Mouse (Mus musculus) intestine, embryonic 16.5 days (tissue): Measurements from ENCODE around the gene Rsph1. TPM values are rescaled to one million over a fixed set of nuclear protein-coding genes. Genes with fewer than 3 reads are reported as not detected.

Experiments used
- ATAC-seq: fragments of 200-750 bp; cut with Nextera tagmentation; 2 replicates; pipeline ENCODE4 v1.8.0; 2017; ENCODE audit warnings: moderate TSS enrichment, moderate library complexity
- H3K27ac ChIP-seq: fragments of 300-500 bp; sonication (generic); 2 replicates; pipeline ENCODE4 v1.5.1; 2014; ENCODE audit warnings: mild to moderate bottlenecking, low read length
- H3K27me3 ChIP-seq: fragments of 300-500 bp; sonication (generic); replicated peaks from 2 replicates; pipeline ENCODE4 v1.6.1; 2014; ENCODE audit warnings: low read length, control low read depth, mixed read lengths; ENCODE audit not compliant: control insufficient read depth, insufficient read depth
- H3K36me3 ChIP-seq: fragments of 300-500 bp; sonication (generic); 2 replicates; pipeline ENCODE4 v1.6.1; 2014; ENCODE audit warnings: low read length, control low read depth; ENCODE audit not compliant: control insufficient read depth, insufficient read depth
- H3K4me1 ChIP-seq: fragments of 300-500 bp; sonication (generic); 2 replicates; pipeline ENCODE4 v1.6.1; 2014; ENCODE audit warnings: low read length, control low read depth, mixed read lengths; ENCODE audit not compliant: control insufficient read depth, insufficient read depth
- H3K4me2 ChIP-seq: fragments of 300-500 bp; sonication (generic); 2 replicates; pipeline ENCODE4 v1.6.1; 2014; ENCODE audit warnings: low read depth, low read length, control low read depth
- H3K4me3 ChIP-seq: fragments of 300-500 bp; sonication (generic); 2 replicates; pipeline ENCODE4 v1.5.1; 2014; ENCODE audit warnings: mild to moderate bottlenecking, low read length
- H3K9ac ChIP-seq: fragments of 300-500 bp; sonication (generic); 2 replicates; pipeline ENCODE4 v1.6.1; 2014; ENCODE audit warnings: low read depth, low read length
- H3K9me3 ChIP-seq: fragments of 300-500 bp; sonication (generic); 2 replicates; pipeline ENCODE4 v1.6.1; 2016; ENCODE audit warnings: low read length, control low read depth; ENCODE audit not compliant: control insufficient read depth
- WGBS: fragments of 180-500 bp; shearing (Covaris S2); extraction: QIAGEN DNeasy Blood & Tissue Kit; methylation state at CpG from one replicate; pipeline ENCODE4 v1.1.7; 2014; 5-methylcytosine and 5-hydroxymethylcytosine counted together
- polyA plus RNA-seq: library from polyadenylated mRNA; unstranded; fragments of >200 nt; fragmentation: Nextera tagmentation; extraction: Ambion mirVana; gene quantifications from 2 replicates; pipeline ENCODE4 v1.2.1, GENCODE M21; 2015

The Rsph1 gene
- polyA plus RNA-seq, 1 experiment from 2014 or later = 0.88 TPM

DNA sequence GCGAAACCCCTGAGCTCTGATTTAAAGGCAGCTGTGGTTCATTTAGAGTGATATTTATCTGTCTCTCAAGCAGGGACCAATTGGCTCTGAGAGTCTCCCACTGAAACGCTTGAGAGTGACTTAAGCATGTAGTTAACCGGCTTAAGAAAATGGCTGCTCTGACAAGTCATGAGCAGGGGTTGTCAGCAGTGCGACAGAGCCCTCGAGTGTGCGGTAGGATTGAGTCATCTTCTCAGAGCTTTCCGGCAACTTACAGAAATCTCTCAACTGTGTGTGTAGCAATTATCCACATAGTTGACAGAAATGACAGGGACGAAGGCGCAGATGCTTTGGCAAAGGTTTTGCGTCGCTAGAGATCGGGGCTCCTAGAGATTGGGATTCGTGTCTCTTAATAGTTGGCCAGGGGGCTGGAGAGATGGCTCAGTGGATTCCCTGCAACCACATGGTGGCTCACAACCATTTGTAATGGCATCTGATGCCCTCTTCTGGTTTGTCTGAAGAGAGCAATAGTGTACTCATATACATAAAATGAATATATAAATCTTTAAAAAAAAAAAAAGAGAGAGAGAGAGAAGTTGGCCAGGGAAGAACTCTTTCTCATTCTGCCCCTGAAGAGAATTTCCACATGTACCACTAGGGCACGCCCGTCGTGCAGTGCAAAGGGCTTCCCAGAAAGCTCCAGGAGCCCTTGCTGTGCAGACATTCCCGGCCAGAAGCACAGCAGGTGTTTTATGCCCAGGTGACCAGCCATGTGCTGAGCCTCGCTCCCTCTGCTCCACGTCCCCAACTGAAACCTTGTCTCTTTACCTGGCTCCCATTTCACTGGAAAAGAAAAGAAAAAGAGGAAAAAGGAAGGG, 4.9 kb upstream of the Rsph1 start:
- ATAC-seq = no peak; the same call in 1 of the 2 replicates
- no peak overlapping the region for H3K4me3 ChIP-seq
- no peak overlapping the region for H3K4me2 ChIP-seq
- H3K4me1 ChIP-seq = no peaks in the 10 kb centered on the region
- H3K9ac ChIP-seq = no peak overlapping the region
- H3K9me3 ChIP-seq = no peaks in the 10 kb centered on the region
- WGBS = 55% methylated on average over 19 of the region's 19 CpGs
- no peak overlapping the region for H3K27ac ChIP-seq
- no peaks in the 10 kb centered on the region for H3K36me3 ChIP-seq
- no peaks in the 10 kb centered on the region for H3K27me3 ChIP-seq

DNA sequence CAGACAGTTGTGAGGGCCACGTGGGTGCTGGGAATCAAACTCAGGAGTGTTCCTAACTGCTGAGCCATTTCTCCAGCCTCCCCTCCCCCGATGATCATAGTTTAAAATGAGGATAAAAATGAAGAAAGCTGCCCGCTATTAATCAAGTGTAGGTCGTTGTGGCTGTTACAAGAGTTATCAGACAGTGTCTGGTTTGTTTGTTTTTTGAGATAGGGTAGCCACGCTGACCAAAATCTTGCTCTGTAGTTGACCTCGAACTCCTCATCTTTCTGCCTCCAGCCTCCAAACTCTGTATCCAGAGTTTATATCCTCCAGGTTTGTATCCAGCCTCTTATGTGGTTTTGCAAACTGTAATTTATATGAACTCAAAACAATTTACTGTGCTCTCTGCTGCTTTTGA, 3.1 kb upstream of the Rsph1 start:
- peaks cover 4% of the 10 kb centered on the region; the same call in 1 of the 2 replicates for H3K4me1 ChIP-seq
- no peak for ATAC-seq

DNA sequence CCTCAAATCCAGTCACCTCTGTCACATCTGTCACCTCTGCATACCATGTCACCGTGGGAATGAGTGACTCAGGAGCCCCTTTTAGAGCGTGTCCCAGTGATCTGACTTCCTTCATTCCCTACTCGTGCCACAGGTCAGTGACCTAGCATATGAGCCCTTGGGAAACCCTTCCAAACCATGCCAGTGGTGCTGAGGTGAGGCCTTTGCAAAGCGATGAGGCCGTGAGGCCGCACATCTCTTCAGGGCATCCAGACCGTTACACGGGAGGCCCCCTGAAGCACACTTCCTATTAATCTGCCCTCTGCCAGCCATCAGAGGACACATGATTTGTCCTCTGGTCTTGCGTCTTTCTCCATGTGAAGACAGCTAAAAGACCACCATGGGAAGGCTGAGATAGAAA, 2.4 kb upstream of the Rsph1 start:
- Histone ChIP-seq H3K36me3 (no peaks in the 10 kb centered on the region), H3K4me1 (peaks cover 4% of the 10 kb centered on the region; the same call in 1 of the 2 replicates), H3K9ac (no peak overlapping the region), H3K4me3 (no peak overlapping the region), H3K27ac (no peak overlapping the region), H3K4me2 (no peak overlapping the region), H3K27me3 (no peaks in the 10 kb centered on the region), H3K9me3 (no peaks in the 10 kb centered on the region)
- WGBS = 80% methylated on average over 9 of the region's 9 CpGs
- no peak for ATAC-seq

More for the DNA sequence above, 3.1 kb upstream of the Rsph1 start:
- Histone ChIP-seq H3K27me3 (no peaks in the 10 kb centered on the region), H3K4me2 (no peak overlapping the region), H3K36me3 (no peaks in the 10 kb centered on the region), H3K9me3 (no peaks in the 10 kb centered on the region), H3K9ac (no peak overlapping the region), H3K4me3 (no peak overlapping the region), H3K27ac (no peak overlapping the region)
- 59% methylated on average over 6 of the region's 6 CpGs for WGBS

DNA sequence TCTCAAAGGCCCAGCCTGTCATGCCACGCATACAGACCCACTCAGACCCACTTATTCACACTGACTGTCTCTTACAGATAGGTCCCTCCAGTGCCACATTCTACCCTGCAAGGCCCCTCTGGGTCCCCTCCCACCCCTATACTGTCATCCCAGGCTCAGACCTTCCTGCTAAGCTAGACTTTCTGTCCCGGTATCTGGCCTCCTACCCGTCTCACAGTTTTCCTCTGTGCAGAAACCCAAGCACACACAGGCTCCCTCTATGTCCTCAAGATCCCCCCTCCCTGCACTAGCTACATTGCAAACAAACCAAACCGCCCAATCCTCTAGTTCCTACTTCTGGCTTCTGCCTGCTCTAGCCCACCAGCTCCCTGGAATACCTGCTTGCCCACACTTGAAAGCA, 748 bp upstream of the Rsph1 start:
- Histone ChIP-seq H3K4me2 (no peak overlapping the region), H3K9me3 (no peaks in the 10 kb centered on the region), H3K36me3 (no peaks in the 10 kb centered on the region), H3K27me3 (no peaks in the 10 kb centered on the region), H3K9ac (no peak overlapping the region), H3K4me3 (no peak overlapping the region), H3K27ac (no peak overlapping the region), H3K4me1 (peaks cover 4% of the 10 kb centered on the region; the same call in 1 of the 2 replicates)
- WGBS = 80% methylated on average over 4 of the region's 4 CpGs
- ATAC-seq = no peak

DNA sequence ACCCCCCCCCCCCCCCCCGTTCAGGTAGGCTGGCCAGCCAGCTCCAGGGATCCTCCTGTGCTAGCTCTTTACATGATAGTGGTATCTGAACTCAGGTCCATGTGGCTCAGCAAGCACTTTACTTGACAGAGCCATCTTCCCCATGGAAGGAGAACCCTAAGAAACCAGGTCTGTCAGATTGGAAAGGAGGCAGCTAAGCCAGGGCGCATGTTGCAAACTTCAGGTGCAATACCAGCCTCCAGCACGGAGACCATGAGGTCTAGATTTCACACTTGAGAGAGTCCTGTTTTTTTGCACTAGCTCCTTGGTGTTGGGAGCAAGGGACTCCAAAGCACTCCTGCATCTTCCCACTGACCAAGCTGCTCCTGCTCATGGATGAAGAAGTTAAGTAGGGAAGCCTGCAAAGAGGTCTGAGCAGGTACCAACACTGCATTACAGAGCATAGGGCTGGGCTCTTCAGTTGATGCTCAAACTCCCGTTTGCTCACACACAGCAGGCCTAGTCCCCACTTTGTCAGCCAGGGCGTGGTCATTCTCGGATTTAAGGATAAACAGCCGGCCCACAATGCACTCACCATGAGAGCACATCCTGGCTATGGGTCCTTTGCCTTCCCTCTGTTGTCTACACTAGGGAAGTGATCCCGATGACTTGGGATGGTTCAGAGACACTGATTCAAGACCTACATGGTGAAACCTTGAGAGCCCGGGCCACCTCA, 819 bp downstream of the Rsph1 start:
- Histone ChIP-seq H3K4me2 (peak overlapping the region; percentile 89), H3K36me3 (no peaks in the 10 kb centered on the region), H3K4me1 (peaks cover 4% of the 10 kb centered on the region; the same call in 1 of the 2 replicates), H3K4me3 (peak overlapping the region; percentile 56), H3K27me3 (no peaks in the 10 kb centered on the region), H3K9me3 (no peaks in the 10 kb centered on the region), H3K9ac (no peak overlapping the region), H3K27ac (no peak overlapping the region)
- 25% methylated on average over 9 of the region's 9 CpGs for WGBS
- peak; percentile 17; the same call in 1 of the 2 replicates for ATAC-seq

DNA sequence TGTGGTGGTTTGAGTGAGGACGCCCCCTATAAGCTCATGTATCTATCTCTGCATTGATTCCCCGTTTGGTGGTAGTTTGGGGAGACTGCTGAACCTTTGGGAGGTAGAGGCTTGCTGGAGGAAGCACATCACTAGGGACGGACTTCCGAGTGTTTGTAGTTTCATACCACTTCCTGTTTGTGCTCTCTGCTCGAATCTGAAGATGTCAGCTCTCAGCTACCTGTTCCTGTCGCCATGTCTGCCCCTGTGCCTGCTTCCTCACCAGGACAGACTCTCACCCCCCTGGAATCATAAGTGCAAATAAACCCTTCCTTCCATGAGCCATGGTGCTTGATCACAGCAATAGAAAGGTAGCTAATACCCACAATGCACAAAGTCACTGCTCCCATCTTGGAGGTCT, 2.0 kb downstream of the Rsph1 start:
- no peak overlapping the region for H3K4me3 ChIP-seq
- H3K4me1 ChIP-seq = peaks cover 4% of the 10 kb centered on the region; the same call in 1 of the 2 replicates
- H3K9ac ChIP-seq = no peak overlapping the region
- no peaks in the 10 kb centered on the region for H3K9me3 ChIP-seq
- no peaks in the 10 kb centered on the region for H3K27me3 ChIP-seq
- no peak overlapping the region for H3K4me2 ChIP-seq
- no peaks in the 10 kb centered on the region for H3K36me3 ChIP-seq
- ATAC-seq = no peak
- no peak overlapping the region for H3K27ac ChIP-seq
- 70% methylated on average over 6 of the region's 6 CpGs for WGBS

DNA sequence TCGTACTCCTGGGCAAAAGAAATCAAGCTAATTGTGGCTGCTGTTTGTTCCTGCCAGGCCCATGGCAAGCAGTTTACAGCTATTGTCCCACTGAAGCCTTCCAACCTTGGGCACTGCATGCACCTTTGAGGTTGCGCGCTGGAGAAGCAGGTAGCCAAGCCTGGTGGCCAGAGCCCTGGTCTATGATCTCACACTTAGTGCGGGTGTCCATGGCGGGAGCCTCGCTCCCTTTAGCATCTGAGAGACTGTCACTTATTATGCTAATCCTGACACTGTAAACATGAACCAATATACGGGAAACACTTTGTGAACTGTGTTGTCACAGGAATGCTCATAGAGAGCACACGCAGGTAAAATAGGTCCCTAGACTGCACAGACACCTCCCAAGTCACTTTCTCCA, 3.6 kb downstream of the Rsph1 start:
- 90% methylated on average over 8 of the region's 8 CpGs for WGBS
- H3K27ac ChIP-seq = no peak overlapping the region
- H3K4me1 ChIP-seq = peaks cover 4% of the 10 kb centered on the region; the same call in 1 of the 2 replicates
- ATAC-seq = no peak
- no peak overlapping the region for H3K9ac ChIP-seq
- H3K9me3 ChIP-seq = no peaks in the 10 kb centered on the region
- H3K36me3 ChIP-seq = no peaks in the 10 kb centered on the region
- H3K4me2 ChIP-seq = no peak overlapping the region
- H3K27me3 ChIP-seq = no peaks in the 10 kb centered on the region
- H3K4me3 ChIP-seq = no peak overlapping the region

DNA sequence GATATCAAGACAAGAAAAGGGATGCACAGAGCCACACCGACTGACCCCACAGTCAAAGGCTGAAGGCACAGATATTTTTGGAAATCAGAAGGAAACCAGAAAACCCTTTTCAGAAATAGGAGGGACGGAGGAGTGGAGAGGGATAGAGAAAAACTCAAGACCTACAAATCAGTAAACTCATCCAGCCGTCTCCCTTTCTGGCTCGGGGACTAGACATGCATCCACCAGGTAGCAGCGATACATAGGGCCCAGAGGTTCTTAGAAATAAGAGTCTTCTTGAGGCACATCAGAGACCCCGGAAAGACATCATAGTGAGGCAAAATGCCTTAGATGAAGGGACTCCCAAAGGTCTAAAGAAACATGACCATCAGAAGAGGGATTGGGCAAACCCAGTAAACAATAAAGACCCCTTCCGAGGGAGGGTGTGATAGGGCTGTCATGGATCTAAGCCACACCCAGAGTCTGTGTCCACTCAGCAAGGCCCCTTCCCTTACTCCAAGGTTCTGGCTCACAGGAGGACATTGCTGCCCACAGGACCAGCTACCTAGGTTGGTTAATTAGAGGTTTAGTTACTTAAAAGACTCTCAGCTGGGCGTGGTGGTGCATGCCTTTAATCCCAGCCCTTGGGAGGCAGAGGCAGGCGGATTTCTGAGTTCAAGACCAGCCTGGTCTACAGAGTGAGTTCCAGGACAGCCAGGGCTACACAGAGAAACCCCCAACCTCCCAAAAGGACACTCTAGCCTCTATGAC, 4.6 kb downstream of the Rsph1 start:
- WGBS = 81% methylated on average over 9 of the region's 9 CpGs
- Histone ChIP-seq H3K36me3 (no peaks in the 10 kb centered on the region), H3K9me3 (no peaks in the 10 kb centered on the region), H3K27me3 (no peaks in the 10 kb centered on the region), H3K9ac (no peak overlapping the region), H3K4me2 (no peak overlapping the region), H3K27ac (no peak overlapping the region), H3K4me3 (no peak overlapping the region), H3K4me1 (peaks cover 4% of the 10 kb centered on the region; the same call in 1 of the 2 replicates)
- no peak for ATAC-seq
